Mouse (Mus musculus) gastrocnemius, postnatal 14 days (tissue): ENCODE measurements around the gene Slc22a20. TPM values are rescaled to one million over a fixed set of nuclear protein-coding genes. Genes with fewer than 3 reads are reported as not detected.

Experiments
- DNase-seq: peaks from one replicate; pipeline ENCODE4 v3.0.0; 2021; ENCODE audit warnings: mixed read lengths
- intact Hi-C: fragments of 180-260 bp; cut with DNase I; formaldehyde crosslinking; loops from one replicate; pipeline ENCODE4 v1.15.1; 2025; ENCODE audit warnings: low total_unique reads
- total RNA-seq, 2 experiments: library from RNA; stranded (reverse); gene quantifications; 2 replicates each; pipeline ENCODE4 v1.2.3; 2021

The Slc22a20 gene
- total RNA-seq, 2 experiments from 2014 or later: not detected

DNA sequence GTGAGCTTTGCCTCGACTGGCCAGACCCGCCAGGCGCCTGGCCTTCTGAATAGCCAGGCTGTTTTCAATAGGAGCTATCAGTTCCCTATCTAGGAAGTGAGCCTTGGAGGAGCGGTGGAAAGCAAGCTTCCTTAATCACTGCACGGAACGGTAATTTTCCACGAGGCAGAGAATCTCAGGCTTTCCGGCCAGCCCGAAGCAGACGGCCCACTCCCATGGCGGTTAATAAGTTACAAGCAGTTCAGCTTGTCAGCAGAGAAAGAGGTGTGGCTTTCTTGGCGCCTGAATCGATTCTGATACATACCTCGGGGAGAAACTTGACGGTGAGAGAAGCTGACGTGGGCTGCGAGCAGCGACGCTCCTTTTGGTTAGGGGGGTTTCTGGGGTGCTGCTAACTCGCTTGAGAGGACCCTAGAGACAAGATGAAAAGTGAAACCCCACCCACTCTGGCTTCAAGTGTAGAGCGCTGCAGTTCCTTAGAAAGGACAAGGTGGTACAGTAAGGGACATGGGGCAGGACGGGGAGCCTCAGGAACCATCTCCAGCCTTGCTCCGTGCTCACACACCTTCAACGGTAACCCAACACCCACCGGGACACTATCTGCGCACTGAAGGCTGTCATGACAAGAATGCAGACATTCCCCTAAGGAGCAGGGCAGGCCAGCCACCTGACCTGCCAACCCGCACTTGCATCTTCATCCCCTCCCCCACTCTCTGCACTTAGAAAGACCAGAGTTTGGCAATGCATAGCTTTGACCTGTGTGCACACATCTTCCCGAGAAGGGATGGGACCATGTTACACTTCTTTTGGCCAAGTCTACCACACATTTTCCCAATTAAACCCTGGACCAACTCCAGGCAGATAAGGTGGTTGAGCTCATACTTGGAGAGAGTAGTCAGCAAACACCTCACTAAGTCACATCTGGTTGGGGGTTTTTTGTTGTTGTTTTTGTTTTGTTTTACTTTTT lies 30.0 kb downstream of the Slc22a20 start:
- intact Hi-C loops: loop anchor here (2.0 kb wide), 1 partner anchor 33 kb away; no protein-coding TSS in a partner anchor
- peak; percentile 12 for DNase-seq

DNA sequence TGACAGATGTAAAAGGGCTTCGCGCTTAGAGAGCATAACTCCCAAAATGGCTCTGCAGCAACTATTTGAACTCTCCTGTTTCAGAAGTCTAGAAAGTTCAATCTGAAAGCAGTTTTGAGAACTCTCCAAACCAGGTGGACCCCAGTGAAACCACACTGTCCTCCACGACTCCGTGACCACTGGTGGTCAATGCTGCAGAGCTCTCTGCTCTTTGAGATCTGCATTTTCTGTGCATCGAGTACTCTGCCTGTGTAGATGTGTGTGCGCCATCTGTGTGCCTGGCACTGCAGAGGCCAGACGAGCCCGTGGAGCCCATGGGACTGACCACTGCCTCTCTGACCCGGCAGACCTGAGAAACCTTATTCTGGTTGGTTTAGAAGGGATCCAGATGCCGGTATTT lies 31.0 kb downstream of the Slc22a20 start:
- intact Hi-C loops: no loop called here
- no peak for DNase-seq

DNA sequence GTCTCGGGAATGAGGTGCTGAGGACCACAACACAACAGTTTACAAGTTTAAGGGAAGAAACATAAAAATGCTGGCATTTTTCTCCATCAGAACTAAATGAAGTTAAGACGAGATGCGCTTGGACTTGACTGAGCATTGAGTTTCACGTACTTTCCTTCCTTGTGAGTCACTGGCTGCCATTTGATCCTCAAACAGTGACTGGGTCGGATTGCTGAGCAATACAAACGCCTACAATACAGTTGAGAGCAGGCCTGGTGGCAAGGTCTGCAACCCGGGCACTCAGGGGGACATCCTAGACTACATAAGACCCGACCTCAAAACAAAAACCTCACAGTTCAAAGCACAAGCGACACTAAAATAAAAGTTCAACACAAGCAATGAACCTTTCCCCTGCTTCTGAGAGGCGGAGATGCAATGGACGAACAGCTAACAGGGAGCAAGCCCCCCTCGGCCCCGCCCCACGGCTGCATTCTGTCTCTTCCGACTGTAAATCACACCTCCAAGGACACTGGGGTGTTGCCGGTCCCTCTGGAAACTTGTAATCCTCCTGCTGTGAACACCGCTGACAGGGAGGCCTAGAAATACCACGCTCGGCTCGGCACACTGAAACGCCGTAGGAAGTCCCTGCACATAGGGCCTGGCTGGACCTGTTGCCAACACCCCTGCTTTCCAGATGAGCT lies 31.8 kb downstream of the Slc22a20 start:
- intact Hi-C loops: no loop called here

DNA sequence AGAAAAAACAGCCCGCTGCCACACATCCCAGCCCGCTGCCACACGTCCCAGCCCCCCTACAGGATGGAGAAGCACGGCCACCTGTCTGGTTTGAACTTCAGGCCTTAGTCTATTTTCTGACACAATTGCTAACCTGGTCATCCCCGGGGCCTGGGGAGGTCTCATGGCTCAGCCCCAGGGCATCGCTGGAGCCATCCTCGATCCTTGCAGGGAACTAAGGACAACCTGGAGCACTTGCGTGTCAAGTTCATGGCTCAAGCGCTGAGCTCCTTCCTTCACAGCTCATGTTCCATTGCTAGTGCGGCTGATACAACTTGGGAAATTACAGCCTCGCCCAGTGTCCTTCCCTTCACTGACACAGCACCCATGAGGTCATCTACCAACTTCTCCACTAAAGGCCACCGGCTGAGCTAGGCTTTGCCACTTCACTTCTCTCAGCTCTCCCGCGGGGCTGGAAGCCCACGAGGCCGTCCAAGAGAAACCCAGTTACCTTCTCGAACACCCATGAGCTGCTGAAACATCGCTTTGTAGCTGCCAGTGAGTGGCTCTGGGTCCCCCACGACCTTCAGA lies 32.7 kb downstream of the Slc22a20 start:
- no peak for DNase-seq

More for the DNA sequence above, 31.8 kb downstream of the Slc22a20 start:
- DNase-seq: peak; percentile 20

DNA sequence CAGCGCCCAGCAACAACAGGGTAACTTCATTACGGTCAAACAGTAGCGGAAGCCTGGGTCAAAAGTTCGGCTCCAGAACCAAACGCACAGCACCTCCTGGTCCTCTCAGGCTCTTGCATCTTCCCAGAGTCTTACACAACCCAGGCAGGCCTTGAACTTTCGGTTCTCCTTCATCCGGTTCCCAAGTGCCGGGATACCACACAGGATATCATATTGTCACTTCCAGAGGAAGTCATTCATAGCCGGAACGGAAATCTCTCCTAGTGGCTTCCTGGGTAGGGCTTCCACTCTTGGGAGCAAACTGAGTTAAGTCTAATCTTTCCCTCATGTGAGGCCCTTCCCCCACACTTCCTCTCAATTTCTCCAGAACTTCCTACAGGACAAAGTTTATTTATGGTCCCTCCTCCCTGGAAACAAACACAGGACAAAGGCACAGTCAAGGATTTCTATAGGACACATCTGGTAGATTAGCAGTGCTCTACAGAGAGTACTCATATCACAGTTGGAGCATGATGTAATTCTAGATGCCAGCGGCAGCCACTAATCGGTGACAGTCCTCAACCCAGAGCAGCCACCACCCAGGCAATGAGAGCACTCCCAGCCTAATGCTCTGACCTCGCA lies 33.8 kb downstream of the Slc22a20 start:
- peak; percentile 16 for DNase-seq
- intact Hi-C loops: no loop called here

More for the DNA sequence above, 32.7 kb downstream of the Slc22a20 start:
- intact Hi-C loops: no loop called here

DNA sequence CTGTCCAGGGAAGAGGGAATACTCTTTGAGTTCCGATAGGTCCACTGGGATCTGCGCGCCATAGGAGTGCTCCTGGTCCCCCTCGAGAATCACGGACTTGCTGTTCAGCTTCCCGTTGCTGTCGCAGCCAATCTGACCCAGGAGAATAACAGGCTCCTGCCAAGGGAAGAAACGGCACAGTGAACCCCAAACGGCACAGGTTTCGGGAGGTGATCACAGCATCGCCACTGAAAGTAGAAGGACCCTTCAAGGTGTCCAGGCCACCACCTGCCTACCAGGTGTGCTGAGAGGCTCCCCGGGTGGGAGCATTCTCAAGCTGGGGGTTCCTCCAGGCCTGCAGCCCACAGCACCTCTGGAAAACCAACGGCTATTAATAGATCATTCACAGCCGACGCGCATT lies 34.3 kb downstream of the Slc22a20 start:
- intact Hi-C loops: no loop called here
- DNase-seq: no peak

DNA sequence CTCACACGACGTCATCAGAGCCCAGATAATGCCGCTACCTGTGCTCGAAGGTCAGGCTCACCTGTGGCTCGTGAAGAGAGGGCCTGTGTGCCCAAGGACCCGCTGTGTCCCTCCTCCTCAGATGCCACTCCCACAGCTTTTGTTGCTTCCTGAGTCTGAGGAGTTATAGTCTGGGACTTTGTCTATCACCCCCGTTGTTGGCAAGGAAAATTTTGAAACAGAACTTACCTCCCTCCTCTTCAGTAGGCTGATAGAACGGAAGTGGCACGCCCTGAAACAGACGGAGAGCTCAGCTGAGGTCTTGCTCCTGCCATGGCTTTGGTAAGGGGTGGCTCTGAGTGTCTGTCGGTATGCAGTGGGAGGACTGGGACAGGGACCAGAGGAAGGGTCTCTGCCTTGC lies 35.7 kb downstream of the Slc22a20 start:
- intact Hi-C loops: no loop called here
- DNase-seq: no peak

DNA sequence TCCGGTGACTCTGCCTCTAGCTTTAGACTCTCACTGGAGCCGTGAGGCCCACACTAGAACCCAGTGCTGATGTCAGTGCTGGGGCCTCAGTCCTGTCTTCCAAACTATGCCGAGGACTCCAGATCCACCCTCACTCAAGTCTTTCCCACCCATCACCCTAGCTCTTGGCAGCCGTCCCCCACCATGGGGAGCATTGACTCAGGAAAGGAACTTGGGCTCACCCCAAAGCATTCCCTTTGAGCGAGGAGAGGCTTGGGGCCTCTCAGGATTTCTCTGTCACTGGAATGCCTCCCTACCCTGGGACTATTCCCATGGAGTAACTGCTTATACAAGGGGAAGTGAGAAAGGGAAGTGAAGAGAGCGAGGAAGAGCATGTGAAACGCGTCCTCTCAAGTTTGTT lies 40.1 kb downstream of the Slc22a20 start:
- peak; percentile 72 for DNase-seq
- intact Hi-C loops: no loop called here

DNA sequence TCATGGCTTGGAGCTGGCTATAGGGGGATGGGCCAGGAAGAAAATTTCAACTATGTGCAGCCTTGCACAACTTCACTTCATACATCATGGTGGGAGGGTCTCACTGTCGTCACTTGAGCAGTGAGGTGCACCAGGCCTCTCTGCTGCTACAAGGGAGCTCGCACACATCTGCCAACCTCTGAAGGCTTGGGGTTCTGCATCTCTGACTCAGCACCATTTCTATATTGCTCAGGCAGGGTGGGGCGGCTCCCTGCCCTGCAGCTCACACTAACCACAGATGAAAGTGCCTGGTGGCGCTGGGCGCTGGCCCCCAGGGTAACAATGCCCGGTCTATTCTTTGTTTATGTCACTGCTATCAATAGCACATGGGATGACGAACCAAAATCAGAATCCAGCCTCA lies 40.9 kb downstream of the Slc22a20 start:
- DNase-seq: peak; percentile 8
- intact Hi-C loops: no loop called here

DNA sequence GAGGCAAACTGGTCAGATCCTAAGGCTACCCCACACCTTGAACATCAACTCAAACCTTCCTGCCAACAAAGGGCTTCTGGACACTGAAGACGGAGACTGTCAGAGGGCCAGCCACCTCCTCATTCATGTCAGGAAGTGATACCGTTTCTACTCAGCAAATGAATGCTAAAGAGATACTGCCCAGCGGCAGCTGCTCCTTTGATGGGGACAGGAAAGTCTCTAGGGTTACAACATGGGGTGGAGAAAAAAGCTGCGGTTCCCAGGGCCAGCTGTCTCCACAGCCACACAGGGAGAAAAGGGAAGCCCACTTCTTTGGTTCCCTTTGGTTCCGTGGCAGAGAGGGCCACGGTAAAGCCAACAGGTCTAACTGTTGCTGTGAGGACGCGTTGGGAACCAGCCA lies 41.8 kb downstream of the Slc22a20 start:
- DNase-seq: no peak
- intact Hi-C loops: no loop called here

DNA sequence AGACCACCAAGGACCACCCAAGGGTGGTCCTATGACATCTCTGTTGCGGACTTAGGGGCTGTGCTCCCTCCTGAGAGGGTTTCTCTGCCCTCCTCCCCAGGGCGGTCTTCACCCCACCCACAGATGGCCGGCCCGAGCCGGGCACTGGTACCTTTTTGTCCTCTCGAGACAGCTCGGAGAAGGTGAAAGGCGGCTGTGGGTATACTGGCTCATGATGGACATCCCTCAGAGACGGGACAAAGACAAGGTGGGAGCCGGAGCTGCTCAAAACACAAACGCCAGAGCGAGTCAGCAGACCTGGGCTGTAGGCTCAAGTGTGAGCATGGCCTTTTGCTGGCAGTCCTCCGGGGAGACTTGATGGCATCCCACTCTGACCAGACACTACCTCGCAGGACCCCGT lies 42.5 kb downstream of the Slc22a20 start:
- no peak for DNase-seq
- intact Hi-C loops: no loop called here

DNA sequence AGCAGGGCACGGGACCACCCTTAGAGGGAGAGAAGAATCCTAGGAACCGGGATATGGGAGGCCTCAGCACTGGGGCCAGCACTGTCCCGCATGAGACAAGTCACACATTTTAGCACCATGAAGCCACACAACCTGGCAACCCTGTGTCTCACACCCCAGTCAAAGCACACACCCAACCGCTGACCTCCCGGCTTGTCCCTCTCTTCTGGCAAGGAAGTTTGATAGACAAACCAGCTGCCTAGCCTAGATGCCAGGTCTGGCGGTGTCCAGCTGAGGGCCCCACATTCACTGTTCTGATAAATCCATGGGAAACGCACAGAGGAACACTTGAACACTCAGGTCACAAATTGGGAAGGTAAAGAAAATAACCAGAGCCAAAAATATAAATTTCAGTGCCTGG lies 43.4 kb downstream of the Slc22a20 start:
- DNase-seq: peak; percentile 59
- intact Hi-C loops: no loop called here

DNA sequence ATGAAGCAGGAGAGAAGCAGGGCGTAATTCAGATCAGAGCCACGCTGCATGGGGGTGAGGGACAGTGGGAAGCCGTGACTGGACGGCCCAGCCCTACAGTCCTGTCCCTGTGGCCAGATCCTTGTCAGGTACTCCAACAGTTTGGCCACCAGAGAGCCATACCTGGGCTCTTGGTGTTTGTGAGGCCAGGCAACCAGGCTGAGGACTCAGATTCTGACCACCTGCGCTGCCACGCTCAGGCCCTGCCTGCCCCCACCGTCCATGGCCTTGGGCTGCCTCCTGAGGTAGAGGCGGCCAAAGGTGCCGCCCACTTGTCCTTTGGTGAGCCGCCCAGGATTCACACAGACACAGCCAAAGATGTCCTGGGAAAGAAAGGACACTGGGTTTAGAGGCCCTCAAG lies 45.3 kb downstream of the Slc22a20 start:
- peak; percentile 57 for DNase-seq
- intact Hi-C loops: no loop called here

DNA sequence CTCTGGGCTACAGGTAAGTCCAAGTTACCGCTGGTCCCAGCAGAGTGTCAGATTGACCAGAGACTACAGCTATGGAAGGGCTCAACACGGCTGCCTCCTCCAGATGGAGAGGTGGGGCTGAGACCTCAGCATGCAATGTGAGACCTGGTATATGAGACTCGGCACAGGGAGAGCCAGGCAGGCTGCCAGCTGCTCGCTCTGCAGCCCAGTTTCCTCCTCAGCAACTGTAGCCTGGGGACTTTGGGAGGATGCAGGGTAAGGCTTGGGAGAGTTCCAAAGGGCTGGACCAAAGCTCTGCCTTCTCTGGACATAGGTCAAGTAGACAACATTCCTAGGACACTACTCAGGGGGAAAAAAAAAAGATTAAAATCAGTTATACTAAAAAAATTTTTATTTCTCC lies 45.8 kb downstream of the Slc22a20 start:
- intact Hi-C loops: no loop called here
- peak; percentile 90 for DNase-seq

DNA sequence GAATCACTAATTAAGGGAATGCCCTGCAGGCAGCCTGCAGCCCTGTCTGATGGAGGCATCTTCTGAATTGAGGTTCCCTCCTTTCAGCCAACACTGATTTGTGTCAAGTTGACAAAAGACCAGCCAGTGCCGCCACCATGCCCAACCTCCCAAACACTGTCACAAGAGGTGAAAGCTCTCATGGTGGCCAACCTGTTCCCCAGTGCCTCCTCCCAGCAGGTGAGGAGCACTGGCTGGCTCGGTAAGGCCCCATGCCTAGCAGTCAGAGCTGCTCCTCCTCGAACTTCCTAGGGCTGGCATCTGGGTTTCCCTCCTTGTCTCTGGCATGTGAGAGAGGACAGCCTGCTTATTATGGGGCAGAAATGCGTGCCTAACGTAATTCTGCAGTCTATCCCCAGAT lies 46.2 kb downstream of the Slc22a20 start:
- intact Hi-C loops: no loop called here
- DNase-seq: no peak

DNA sequence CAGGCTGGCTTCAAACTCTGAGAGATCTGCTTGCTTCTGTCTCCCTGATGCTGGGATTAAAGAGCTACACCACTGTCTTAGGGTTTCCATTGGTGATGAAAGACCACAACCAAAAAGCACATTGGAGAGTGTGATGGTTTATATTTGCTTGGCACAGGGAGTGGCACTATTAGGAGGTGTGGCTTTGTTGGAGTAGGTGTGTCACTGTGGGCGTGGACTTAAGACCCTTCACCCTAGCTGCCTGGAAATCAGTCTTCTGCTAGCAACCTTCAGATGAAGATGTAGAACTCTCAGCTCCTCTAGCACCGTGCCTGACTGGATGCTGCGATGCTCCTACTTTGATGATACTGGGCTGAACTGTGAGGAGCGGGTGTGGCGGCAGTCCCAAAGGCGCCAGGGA lies 47.4 kb downstream of the Slc22a20 start:
- no peak for DNase-seq
- intact Hi-C loops: no loop called here

DNA sequence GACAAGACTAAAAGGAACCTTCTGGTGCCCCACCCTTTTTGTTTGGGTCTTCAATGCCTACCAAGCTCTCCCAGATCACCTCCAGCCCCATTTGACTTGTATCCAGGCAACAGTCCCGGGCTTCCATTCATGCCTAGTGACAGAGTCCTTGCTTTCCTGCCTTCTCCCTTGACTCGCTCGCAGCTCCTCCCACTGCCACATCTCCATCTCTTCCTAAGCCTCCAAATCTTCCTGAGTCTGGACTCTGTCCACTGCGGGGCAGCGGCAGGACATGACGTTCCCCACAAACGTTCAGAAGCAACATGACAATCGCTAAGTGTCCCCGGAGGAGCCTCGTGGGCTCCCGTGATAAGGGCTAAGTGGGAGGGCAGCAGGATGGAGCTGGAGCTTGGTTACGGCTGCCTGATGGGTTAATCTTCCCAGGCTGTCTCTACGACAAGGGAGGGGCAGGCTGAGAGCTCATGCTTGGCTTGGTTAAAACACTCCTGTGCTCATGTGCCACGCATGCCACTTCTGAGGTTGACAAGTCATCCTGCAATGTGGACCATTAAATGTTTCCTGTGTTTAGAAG lies 48.0 kb downstream of the Slc22a20 start:
- no peak for DNase-seq
- intact Hi-C loops: no loop called here

DNA sequence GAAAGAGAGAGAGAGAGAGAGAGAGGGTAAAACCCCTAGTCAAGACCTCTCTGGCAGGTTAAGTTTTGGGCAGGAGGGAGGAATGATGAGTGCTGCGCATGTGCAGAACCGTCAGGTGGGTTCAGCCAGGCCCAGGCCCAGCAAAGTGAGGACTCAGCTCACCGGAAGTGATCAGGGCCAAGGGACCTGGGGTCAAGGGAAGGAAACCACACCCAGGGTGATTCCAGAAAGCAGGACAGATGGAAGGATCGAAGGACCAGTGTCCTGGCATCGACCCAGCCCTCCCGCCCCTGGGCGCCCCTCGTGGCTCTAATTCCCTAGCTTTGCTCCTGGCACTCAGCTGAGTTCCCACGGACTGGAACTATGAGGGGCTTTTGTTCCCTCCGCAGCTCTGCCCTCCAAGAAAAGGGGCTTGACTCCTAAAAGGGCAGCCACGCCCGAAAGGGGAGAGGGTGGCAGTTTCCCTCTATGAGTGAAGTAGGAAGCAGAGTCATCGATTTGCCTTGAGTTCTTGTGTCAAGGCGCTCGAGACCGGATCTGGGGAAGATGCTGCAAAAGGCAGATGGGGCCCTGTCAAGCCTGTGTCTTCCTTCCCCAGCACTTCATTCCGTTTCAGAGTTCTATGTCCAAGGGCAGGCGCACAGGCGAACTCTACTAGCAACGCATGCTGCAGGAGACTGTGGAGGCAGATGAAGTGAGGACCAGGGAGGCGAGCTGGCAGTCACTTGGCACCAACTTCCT lies 48.7 kb downstream of the Slc22a20 start:
- intact Hi-C loops: no loop called here

DNA sequence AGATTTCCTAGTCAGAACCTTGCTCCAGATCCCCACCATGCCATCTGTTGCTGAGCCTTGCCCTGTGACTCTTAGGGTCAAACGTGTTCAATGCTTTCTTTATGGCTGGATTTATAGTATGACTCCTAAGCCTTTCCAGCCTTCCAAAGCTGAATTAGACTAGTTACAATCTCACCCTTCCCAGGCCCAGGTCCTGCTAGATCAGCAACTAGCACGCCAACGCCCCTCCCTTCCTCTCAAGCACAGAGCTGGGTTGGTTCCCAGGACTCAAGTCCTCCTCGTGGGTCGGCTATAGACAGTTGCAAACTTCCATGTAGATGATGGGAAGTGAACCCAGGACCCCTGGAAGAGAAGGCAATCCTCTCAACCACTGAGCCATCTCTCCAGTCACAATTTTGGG lies 50.3 kb downstream of the Slc22a20 start:
- intact Hi-C loops: no loop called here
- peak; percentile 58 for DNase-seq

More for the DNA sequence above, 48.7 kb downstream of the Slc22a20 start:
- DNase-seq: no peak
